Mouse (Mus musculus) splenic B cell, adult 2 months (primary cell): ENCODE measurements around the gene Tcf25.
"Not testable (repeated sequence)": the region's sequence is repeated elsewhere in the genome, so short reads cannot be mapped to it uniquely, and the experiment has no call there.

Source experiments
- DNase-seq: peaks from one replicate; pipeline ENCODE4 v3.0.0-alpha.2; 2011; ENCODE audit warnings: low read depth, low spot score
- H3K27me3 ChIP-seq: 2 replicates; pipeline ENCODE4 v1.6.1; 2012; ENCODE audit warnings: mild to moderate bottlenecking, low read length, moderate library complexity, mixed read lengths; ENCODE audit not compliant: control insufficient read depth, poor library complexity, insufficient read depth, severe bottlenecking
- H3K36me3 ChIP-seq: 2 replicates; pipeline ENCODE4 v1.6.1; 2012; ENCODE audit warnings: mild to moderate bottlenecking, low read length, moderate library complexity, mixed read lengths; ENCODE audit not compliant: control insufficient read depth, poor library complexity, insufficient read depth, severe bottlenecking

Tcf25 gene

GRCm38 (mm10) chr8:123444131-123444530 is 70.6 kb downstream of the Tcf25 start:
- DNase-seq = no peak
- H3K27me3 ChIP-seq = no peaks in the 10 kb centered on the region
- no peaks in the 10 kb centered on the region for H3K36me3 ChIP-seq

GRCm38 (mm10) chr8:123445981-123446380 is 72.4 kb downstream of the Tcf25 start:
- no peaks in the 10 kb centered on the region for H3K36me3 ChIP-seq
- no peak for DNase-seq
- no peaks in the 10 kb centered on the region for H3K27me3 ChIP-seq

- Histone ChIP-seq H3K36me3 (no peaks in the 10 kb centered on the region), H3K27me3 (no peaks in the 10 kb centered on the region)
- no peak for DNase-seq
Measured at GRCm38 (mm10) chr8:123446799-123447198, 73.2 kb downstream of the Tcf25 start.

GRCm38 (mm10) chr8:123450783-123451182 is 77.2 kb downstream of the Tcf25 start:
- Histone ChIP-seq H3K27me3 (no peaks in the 10 kb centered on the region), H3K36me3 (no peaks in the 10 kb centered on the region)

GRCm38 (mm10) chr8:123451747-123452146 is 78.2 kb downstream of the Tcf25 start:
- DNase-seq, H3K27me3 ChIP-seq, H3K36me3 ChIP-seq: not testable (repeated sequence)

More at GRCm38 (mm10) chr8:123450783-123451182, 77.2 kb downstream of the Tcf25 start:
- no peak for DNase-seq

- no peak for DNase-seq
- no peaks in the 10 kb centered on the region for H3K27me3 ChIP-seq
- H3K36me3 ChIP-seq = no peaks in the 10 kb centered on the region
Measured at GRCm38 (mm10) chr8:123452149-123452548, 78.6 kb downstream of the Tcf25 start.

GRCm38 (mm10) chr8:123453291-123453690 is 79.7 kb downstream of the Tcf25 start:
- DNase-seq = no peak
- H3K36me3 ChIP-seq = no peaks in the 10 kb centered on the region; the same call in 1 of the 2 replicates
- H3K27me3 ChIP-seq = no peaks in the 10 kb centered on the region
